Mouse (Mus musculus) liver, adult 2 months (tissue): ENCODE data around the gene Pde4d.

Experiments used
- CTCF ChIP-seq: fragments of 200-500 bp; IDR thresholded peaks from 2 replicates; pipeline ENCODE4 v1.5.1; 2011; ENCODE audit warnings: low read depth, low read length, control low read depth
- POLR2A ChIP-seq: fragments of 200-500 bp; IDR thresholded peaks from 2 replicates; pipeline ENCODE4 v1.6.1; 2011; ENCODE audit warnings: low read length, control low read depth; ENCODE audit not compliant: insufficient read depth; ENCODE audit errors: extremely low read depth

DNA sequence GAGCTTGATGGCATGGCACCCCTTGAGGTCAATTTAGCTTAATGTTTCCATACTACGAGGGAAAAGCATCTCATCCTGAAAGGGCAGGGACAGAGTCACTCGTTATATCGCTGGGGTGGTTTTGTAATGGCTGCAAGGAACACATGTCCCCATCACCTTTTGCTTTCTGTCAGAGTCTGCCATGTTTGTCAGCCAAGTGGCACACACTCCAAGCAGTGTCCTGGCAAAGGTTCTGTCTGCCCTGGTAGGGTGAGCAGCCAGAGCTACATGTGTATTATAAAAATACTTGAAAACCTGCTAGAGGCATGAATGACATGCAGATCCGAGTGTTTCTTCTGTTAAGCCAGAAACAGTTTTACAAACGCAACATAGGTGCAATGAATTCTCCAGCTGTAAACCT, 1535.7 kb downstream of the Pde4d start:
- TF ChIP-seq CTCF, result no peak
- TF ChIP-seq POLR2A, result no peak
